Mouse (Mus musculus) CH12.LX (cell line): ENCODE measurements around the gene Pdilt.
A peak's percentile ranks its signal among the peaks of the same experiment; 100 is the strongest.

Source experiments
- CTCF ChIP-seq, 2 experiments: IDR thresholded peaks in 1 of 2; conservative IDR thresholded peaks in 1 of 2; 2 replicates each; pipeline ENCODE4 v1.5.1; 2011 to 2012; ENCODE audit warnings: low read depth in 2 of 2, low read length in 2 of 2, improper control_type of control experiment in 1 of 2, inconsistent platforms in 1 of 2, mild to moderate bottlenecking in 1 of 2, moderate library complexity in 1 of 2
- GABPA ChIP-seq: IDR thresholded peaks from 2 replicates; pipeline ENCODE4 v1.6.1; 2012; ENCODE audit warnings: low read depth, low read length, improper control_type of control experiment, inconsistent platforms; ENCODE audit not compliant: insufficient replicate concordance
- HCFC1 ChIP-seq: IDR thresholded peaks from 2 replicates; pipeline ENCODE4 v1.6.1; 2012; ENCODE audit warnings: low read depth, mild to moderate bottlenecking, inconsistent platforms, low read length, improper control_type of control experiment
- IRF4 ChIP-seq: IDR thresholded peaks from 2 replicates; pipeline ENCODE4 v1.6.1; 2014; ENCODE audit warnings: low read depth, mild to moderate bottlenecking, inconsistent platforms, low read length, improper control_type of control experiment
- POLR2A ChIP-seq: IDR thresholded peaks from 2 replicates; pipeline ENCODE4 v1.6.1; 2011; ENCODE audit warnings: low read depth, mild to moderate bottlenecking, improper control_type of control experiment, low read length
- ZMIZ1 ChIP-seq: IDR thresholded peaks from 2 replicates; pipeline ENCODE4 v1.6.1; 2012; ENCODE audit warnings: low read depth, mild to moderate bottlenecking, inconsistent platforms, low read length, improper control_type of control experiment

- no peak for TF ChIP-seq HCFC1
- TF ChIP-seq ZMIZ1, result no peak
- TF ChIP-seq CTCF (conservative IDR thresholded peaks at IDR 0.05 in 1 of 2, IDR thresholded peaks at IDR 0.05 in 1 of 2; ENCODE audit: low read depth in 2 of 2, low read length in 2 of 2), result peak; percentile 63 to 75
- no peak for TF ChIP-seq GABPA
- TF ChIP-seq IRF4, result no peak
- no peak for TF ChIP-seq POLR2A
Observed at GRCm38 (mm10) chr7:119515492-119516271, 7.6 kb downstream of the Pdilt start.
